Mouse (Mus musculus) olfactory bulb, adult 2 months (tissue): ENCODE measurements around the gene Rbfox3.

Experiments used
- CTCF ChIP-seq: fragments of 200-500 bp; IDR thresholded peaks from 2 replicates; pipeline ENCODE4 v1.5.1; 2012; ENCODE audit warnings: low read depth, mild to moderate bottlenecking, low read length, moderate library complexity; ENCODE audit not compliant: insufficient read depth
- POLR2A ChIP-seq: fragments of 200-500 bp; IDR thresholded peaks from 2 replicates; pipeline ENCODE4 v1.6.1; 2012; ENCODE audit warnings: mild to moderate bottlenecking, low read depth, low read length, moderate library complexity; ENCODE audit not compliant: insufficient read depth

DNA sequence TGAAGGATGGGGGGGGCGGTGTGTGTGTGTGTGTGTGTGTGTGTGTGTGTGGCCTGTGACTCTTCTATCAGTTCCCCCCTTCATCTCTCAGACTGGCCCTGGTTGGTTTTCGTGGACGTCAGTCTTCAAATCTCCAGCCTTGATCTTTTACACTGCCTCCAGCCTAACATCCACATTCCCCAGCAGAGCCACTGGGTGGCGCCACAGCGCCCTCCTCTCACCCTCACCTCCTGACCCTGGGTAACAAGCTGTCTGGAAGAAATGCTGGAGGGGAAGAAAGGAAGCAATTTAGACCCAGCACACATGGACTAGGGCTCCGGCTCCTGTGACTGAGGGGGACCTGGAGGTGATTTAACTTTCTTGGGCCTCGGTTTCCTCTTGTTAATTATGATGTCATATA, 173.1 kb downstream of the Rbfox3 start:
- TF ChIP-seq CTCF (peak; percentile 74; the same call in 1 of the 2 replicates), POLR2A (no peak)
